Mouse (Mus musculus): Measurements from ENCODE around the gene Siglece. TPM values are rescaled to one million over a fixed set of nuclear protein-coding genes. Genes with fewer than 3 reads are reported as not detected.
"Not testable (repeated sequence)": the region's sequence is repeated elsewhere in the genome, so short reads cannot be mapped to it uniquely, and the experiment has no call there.

The Siglece gene
- total RNA-seq (2021), result 1 to 10 TPM; 1.2 to 1.5 TPM
- long read RNA-seq, experiment 1, partial matches to known transcripts, result 0 of 1 reads
- long read RNA-seq, experiment 1, other reads (novel, unspliced or antisense), result 0 of 1 reads
- long read RNA-seq, experiment 2, partial matches to known transcripts, result 1 of 1 reads
- long read RNA-seq, experiment 2, other reads (novel, unspliced or antisense), result 0 of 1 reads

- intact Hi-C loops (cut with DNase I), result no loop called here
- no peak for DNase-seq (ENCODE audit: low spot score in 2 of 2)
These were observed at the start of gene Siglece for GRCm38 (mm10) chr7:43660002-43660401. TSS of gene Siglece (minus strand) at chr7:43660161.

GRCm38 (mm10) chr7:43690118-43690517 lies 30.2 kb upstream of the Siglece start, which contains the start of gene Klk14:
TSS of gene Klk14 (plus strand) at chr7:43690418.
- no peak for DNase-seq (ENCODE audit: low spot score in 2 of 2)
- intact Hi-C loops (cut with DNase I), result loop anchor here (10.0 kb wide), 1 partner anchor 45 kb away; no protein-coding TSS in a partner anchor

GRCm38 (mm10) chr7:43685088-43685487 lies 25.1 kb upstream of the Siglece start:
- intact Hi-C loops (cut with DNase I), result no loop called here
- DNase-seq (ENCODE audit: low spot score in 2 of 2), result no peak

- intact Hi-C loops (cut with DNase I), result loop anchor here (5.0 kb wide), 1 partner anchor 100 kb away; the partner anchor contains the start of gene Klk10
- DNase-seq (ENCODE audit: low spot score in 2 of 2), result not testable (repeated sequence)
These were observed 22.6 kb upstream of the Siglece start for GRCm38 (mm10) chr7:43682511-43682910.

GRCm38 (mm10) chr7:43680960-43681359 lies 21.0 kb upstream of the Siglece start:
- peak; percentile 81 to 87 for DNase-seq (ENCODE audit: low spot score in 2 of 2)
- intact Hi-C loops (cut with DNase I), result loop anchor here (2.0 to 5.0 kb wide), 2 partner anchors 101 to 214 kb away; partner anchors contain the start of gene Klk10

- intact Hi-C loops (cut with DNase I), result loop anchor here (5.0 kb wide), 1 partner anchor 91 kb away; no protein-coding TSS in a partner anchor
- peak; percentile 32 to 40 for DNase-seq (ENCODE audit: low spot score in 2 of 2)
These were observed 18.6 kb upstream of the Siglece start for GRCm38 (mm10) chr7:43678517-43678916.

GRCm38 (mm10) chr7:43675091-43675490 lies 15.1 kb upstream of the Siglece start:
- DNase-seq (ENCODE audit: low spot score in 2 of 2), result no peak
- intact Hi-C loops (cut with DNase I), result loop anchor here (5.0 kb wide), 1 partner anchor 88 kb away; no protein-coding TSS in a partner anchor

GRCm38 (mm10) chr7:43672581-43673260 lies 12.8 kb upstream of the Siglece start:
- intact Hi-C loops (cut with DNase I), result no loop called here
- peak in 1 of 2 experiments; percentile 25 for DNase-seq (ENCODE audit: low spot score in 2 of 2)

- DNase-seq (ENCODE audit: low spot score in 2 of 2), result peak; percentile 93 to 97
- intact Hi-C loops (cut with DNase I), result no loop called here
These were observed 12.0 kb upstream of the Siglece start, which contains the start of gene Ctu1 for GRCm38 (mm10) chr7:43671809-43672580. TSS of gene Ctu1 (plus strand) at chr7:43672016.

- intact Hi-C loops (cut with DNase I), result no loop called here
- no peak for DNase-seq (ENCODE audit: low spot score in 2 of 2)
These were observed 11.3 kb upstream of the Siglece start for GRCm38 (mm10) chr7:43671064-43671808.

GRCm38 (mm10) chr7:43668582-43668981 lies 8.6 kb upstream of the Siglece start:
- DNase-seq (ENCODE audit: low spot score in 2 of 2), result no peak
- intact Hi-C loops (cut with DNase I), result loop anchor here (5.0 kb wide), 1 partner anchor 106 kb away; the partner anchor contains the start of gene Zfp658

- intact Hi-C loops (cut with DNase I), result loop anchor here (5.0 kb wide), 1 partner anchor 105 kb away; the partner anchor contains the start of gene Zfp658
These were observed 7.3 kb upstream of the Siglece start for GRCm38 (mm10) chr7:43667221-43667620.

GRCm38 (mm10) chr7:43662804-43663203 lies 2.8 kb upstream of the Siglece start:
- no peak for DNase-seq (ENCODE audit: low spot score in 2 of 2)
- intact Hi-C loops (cut with DNase I), result no loop called here

More at GRCm38 (mm10) chr7:43667221-43667620, 7.3 kb upstream of the Siglece start:
- DNase-seq (ENCODE audit: low spot score in 2 of 2), result not testable (repeated sequence)

- DNase-seq (ENCODE audit: low spot score in 2 of 2), result no peak
- intact Hi-C loops (cut with DNase I), result loop anchor here (10.0 kb wide), 1 partner anchor 59 kb away; the partner anchor contains the start of gene Klk13
These were observed 3.7 kb downstream of the Siglece start for GRCm38 (mm10) chr7:43656232-43656631.

- intact Hi-C loops (cut with DNase I), result loop anchor here (10.0 kb wide), 1 partner anchor 60 kb away; the partner anchor contains the start of gene Klk13
- no peak for DNase-seq (ENCODE audit: low spot score in 2 of 2)
These were observed 5.4 kb downstream of the Siglece start for GRCm38 (mm10) chr7:43654519-43654918.

- DNase-seq (ENCODE audit: low spot score in 2 of 2), result no peak
- intact Hi-C loops (cut with DNase I), result loop anchor here (10.0 kb wide), 1 partner anchor 62 kb away; the partner anchor contains the start of gene Klk13
These were observed 7.3 kb downstream of the Siglece start for GRCm38 (mm10) chr7:43652683-43653082.

- intact Hi-C loops (cut with DNase I), result loop anchor here (10.0 kb wide), 1 partner anchor 52 kb away; the partner anchor contains the start of gene Klk14
These were observed 16.8 kb downstream of the Siglece start for GRCm38 (mm10) chr7:43643046-43643652.

GRCm38 (mm10) chr7:43642587-43642986 lies 17.4 kb downstream of the Siglece start:
- no peak for DNase-seq (ENCODE audit: low spot score in 2 of 2)
- intact Hi-C loops (cut with DNase I), result loop anchor here (10.0 kb wide), 1 partner anchor 52 kb away; the partner anchor contains the start of gene Klk14

More at GRCm38 (mm10) chr7:43643046-43643652, 16.8 kb downstream of the Siglece start:
- DNase-seq (ENCODE audit: low spot score in 2 of 2), result no peak
